Mouse (Mus musculus): ENCODE measurements at regions not wholly inside any gene's neighbourhood (a gene's known extent, or its start where the extent isn't known, plus 50 kb on each side); places are given as distances from the start of the nearest gene placed in this dataset.

DNA sequence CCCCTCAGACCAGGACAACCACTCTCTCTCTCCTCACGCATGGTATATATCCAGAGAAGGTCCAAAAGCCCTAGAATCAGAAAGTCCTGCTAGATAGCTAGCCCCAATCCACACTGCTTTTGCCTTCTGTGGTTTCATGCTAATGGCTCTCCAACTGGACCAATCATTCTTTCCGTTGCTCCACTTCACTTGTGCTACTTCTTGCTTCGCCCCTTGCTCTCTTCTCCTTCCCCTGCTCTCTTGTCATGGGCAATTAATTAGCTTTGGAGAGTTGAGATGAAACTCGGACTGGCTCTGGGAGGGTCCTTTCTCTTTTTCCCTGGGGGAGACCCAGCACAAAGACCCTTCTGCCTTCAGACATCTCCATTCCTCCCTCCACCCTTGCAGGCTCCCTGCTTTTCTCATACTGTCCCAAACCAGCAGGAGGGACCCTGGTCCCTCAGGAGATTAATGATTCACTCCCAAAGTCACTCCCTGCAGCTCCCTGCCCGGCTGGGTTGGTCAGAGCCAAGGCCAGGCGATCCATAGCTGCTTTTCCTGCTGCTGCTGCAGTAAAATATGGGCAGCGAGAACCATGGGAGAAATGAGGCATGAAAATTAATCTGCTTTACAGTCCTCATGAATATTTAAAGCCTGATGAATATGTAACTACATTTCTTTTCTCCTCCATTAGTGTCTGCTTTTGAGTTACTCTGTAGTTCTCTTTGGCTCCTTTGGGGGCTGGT lies 113.7 kb upstream of the Thy1 start:
- DNase-seq (ENCODE audit: low read depth, low spot score): no peak

- DNase-seq (ENCODE audit: low read depth, low spot score): no peak
Observed at GRCm38 (mm10) chr9:43930037-43930404, 113.2 kb upstream of the Thy1 start.

DNA sequence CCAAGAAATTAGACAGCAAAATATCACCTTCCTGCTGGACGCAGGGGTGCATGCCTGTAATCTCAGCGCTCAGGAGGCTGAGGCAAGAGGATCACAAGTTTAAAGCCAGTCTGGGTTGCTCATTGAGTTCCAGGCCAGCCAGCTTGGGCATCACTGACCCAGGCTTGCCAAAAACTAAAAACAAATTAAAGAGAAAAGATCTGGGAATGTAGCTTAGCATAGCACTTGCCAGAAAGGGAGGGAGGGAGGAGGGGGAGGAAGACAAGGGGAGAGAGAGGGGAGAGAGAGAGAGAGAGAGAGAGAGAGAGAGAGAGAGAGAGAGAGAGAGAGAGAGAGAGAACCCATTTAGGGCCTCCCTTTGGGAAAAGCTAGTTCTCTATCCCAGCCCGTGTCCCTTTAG lies 112.7 kb upstream of the Thy1 start:
- DNase-seq (ENCODE audit: low read depth, low spot score): no peak

GRCm38 (mm10) chr9:43934012-43934690 lies 109.0 kb upstream of the Thy1 start:
- DNase-seq (ENCODE audit: low read depth, low spot score): no peak

GRCm38 (mm10) chr9:43934691-43935064 lies 108.5 kb upstream of the Thy1 start:
- DNase-seq (ENCODE audit: low read depth, low spot score): no peak

GRCm38 (mm10) chr9:43939336-43939735 lies 103.8 kb upstream of the Thy1 start:
- DNase-seq (ENCODE audit: low read depth, low spot score): no peak

DNA sequence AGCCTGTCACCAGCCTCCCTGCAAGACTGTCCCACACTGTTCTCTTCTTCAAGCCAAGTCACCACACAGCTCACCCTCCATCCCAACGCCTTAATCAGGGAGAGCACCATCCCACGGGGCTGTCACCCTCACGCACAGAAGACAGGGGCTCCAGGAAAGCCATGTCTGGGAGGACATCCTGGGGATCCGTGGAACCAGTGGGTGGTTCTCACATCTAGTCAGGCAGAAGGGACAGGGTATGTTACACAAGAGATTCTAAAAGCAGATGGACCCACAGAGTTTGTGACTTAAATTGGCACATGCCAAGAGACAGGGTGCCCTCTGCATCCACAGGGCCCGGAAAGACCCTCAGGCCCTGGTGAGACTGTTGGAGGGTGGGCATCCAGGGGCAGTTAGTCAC lies 101.0 kb upstream of the Thy1 start:
- no peak for DNase-seq (ENCODE audit: low read depth, low spot score)

GRCm38 (mm10) chr9:43943522-43943921 lies 99.7 kb upstream of the Thy1 start:
- no peak for DNase-seq (ENCODE audit: low read depth, low spot score)

DNA sequence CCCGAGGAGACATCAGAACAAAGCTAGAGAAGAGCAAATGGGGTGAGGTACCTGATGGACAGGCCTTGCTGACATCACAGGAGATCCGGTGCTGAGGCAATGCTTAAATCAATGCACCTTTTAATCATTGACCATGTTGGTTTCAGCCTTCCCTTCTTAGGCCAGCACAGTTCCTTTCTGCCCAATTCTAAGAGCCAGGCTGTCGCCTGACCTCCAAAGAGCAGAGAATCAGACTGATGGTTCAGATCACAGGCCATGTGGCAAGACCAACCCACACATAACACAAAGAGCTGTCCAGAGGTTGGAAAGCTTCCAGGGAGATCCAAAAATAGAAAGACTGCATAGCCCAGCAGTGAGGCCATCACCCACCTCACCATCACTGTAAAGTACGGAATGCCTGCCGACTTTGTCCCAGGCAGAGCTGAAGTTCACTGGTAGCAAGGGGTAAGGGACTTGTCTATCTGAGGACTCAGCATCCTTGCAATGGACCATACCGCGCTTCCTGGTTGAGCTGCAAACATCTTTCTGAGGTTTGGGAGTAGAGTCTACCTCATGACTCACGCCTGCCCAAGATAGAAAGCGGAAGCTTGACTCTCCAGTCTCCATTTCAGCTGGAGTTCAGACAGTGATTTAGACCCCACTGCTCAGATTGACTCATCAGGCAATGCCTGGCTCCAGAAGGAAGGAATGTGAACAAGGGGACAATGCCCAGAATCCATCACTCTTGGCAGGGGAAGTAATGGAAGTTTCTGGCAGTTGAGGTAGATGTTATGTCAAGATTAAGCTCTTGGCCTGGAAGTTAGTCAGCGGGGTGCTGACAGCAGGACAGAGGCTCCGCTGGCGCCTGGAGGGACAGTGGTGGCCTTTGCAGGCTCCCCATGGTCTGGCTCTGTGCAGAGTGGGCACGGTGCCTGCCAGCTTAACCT lies 98.1 kb upstream of the Thy1 start:
- DNase-seq (ENCODE audit: low read depth, low spot score): no peak

DNA sequence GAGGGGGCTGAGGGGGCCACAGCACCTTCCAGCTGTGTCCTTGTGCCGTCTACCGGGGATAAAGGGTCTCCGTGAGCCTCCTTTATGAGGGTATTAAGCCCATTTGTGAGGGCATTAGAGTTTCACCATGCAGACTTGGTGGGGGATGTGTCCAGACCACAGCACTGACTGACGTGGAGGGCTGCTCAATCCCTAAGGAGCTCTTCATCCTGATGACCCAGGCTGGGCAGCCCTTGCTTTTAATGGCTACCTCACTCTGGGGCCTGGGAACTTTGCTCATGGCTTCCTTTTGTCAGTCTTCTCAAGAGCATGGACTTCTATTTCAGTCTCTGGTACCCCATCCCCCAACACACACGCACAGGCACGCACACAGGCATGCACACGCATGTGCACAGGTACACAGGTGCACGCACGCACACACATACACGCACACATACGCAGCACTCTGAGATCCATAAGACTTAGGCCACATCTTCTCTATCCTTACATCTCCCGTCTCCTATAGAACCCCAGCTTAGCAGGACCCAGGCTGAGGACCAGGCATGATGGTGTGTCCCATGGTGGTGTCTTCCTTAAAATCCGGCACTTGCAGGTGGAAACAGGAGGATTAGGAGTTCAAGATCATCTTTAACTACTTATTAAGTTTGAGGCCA lies 97.1 kb upstream of the Thy1 start:
- DNase-seq (ENCODE audit: low read depth, low spot score): no peak

DNA sequence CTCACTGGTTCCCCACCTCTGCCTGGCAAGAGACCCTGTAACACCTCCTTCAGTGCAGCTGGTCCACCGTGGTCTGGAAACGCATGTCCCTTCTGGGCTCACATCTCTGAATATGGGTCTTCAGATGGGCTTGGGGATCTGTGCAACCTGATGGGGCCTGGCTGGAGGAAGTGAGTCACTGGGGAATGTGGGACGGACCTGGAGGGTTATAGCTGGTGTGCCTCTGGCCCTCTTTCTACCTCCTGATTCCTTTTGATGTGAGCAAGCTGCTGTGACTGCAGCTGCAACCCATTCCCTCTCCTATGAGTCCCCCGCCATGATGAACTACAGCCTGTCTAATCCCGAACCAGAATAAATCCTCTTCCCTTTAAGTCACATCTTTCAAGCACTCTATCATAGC lies 96.1 kb upstream of the Thy1 start:
- no peak for DNase-seq (ENCODE audit: low read depth, low spot score)

- no peak for DNase-seq (ENCODE audit: low read depth, low spot score)
Observed at GRCm38 (mm10) chr9:43947490-43948150, 95.6 kb upstream of the Thy1 start.

DNA sequence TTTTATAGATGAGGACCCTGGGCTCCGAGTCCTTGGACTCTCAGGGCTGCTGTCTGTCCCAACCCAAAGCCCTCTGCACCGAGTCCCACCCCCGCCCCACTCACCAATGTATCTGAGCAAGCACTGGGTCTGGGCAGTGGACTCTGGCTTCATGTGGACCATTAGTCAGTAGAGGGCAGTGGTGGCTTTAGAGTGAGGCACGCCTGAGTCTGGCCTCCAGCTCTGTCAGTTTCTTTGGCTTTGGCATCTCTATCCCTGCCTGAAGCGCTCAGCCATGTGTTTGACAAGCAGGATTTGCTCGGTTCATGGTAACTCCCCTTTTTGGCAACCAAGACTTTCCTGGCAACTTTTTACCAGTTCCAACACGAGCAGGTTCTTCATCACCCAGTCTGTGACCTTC lies 90.1 kb upstream of the Thy1 start:
- DNase-seq (ENCODE audit: low read depth, low spot score): no peak

GRCm38 (mm10) chr9:43959541-43959940 lies 83.6 kb upstream of the Thy1 start:
- DNase-seq (ENCODE audit: low read depth, low spot score): no peak

DNA sequence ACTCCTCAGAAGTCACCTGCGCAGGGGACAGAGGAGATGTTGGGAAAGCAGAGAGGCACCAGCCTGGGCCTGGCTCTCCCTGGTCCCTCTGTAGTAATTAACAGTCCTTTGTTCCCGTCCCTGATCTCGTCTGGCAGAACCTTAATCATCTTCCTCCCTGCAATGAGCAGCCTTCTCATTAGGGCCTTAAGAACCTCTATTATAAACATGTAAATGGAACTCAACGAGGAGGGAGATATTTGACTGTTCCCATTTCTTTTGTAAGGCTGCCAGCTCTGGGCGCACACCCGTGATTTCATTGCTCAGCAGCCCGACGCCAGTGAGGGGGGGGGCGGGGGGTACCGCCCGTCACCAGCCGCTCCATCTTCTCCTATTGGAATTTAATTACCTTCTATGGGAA lies 81.8 kb upstream of the Thy1 start:
- peak; percentile 46 for DNase-seq (ENCODE audit: low read depth, low spot score)

GRCm38 (mm10) chr9:43965171-43965570 lies 78.0 kb upstream of the Thy1 start:
- DNase-seq (ENCODE audit: low read depth, low spot score): no peak

- no peak for DNase-seq (ENCODE audit: low read depth, low spot score)
Observed at GRCm38 (mm10) chr9:43965811-43966210, 77.4 kb upstream of the Thy1 start.

DNA sequence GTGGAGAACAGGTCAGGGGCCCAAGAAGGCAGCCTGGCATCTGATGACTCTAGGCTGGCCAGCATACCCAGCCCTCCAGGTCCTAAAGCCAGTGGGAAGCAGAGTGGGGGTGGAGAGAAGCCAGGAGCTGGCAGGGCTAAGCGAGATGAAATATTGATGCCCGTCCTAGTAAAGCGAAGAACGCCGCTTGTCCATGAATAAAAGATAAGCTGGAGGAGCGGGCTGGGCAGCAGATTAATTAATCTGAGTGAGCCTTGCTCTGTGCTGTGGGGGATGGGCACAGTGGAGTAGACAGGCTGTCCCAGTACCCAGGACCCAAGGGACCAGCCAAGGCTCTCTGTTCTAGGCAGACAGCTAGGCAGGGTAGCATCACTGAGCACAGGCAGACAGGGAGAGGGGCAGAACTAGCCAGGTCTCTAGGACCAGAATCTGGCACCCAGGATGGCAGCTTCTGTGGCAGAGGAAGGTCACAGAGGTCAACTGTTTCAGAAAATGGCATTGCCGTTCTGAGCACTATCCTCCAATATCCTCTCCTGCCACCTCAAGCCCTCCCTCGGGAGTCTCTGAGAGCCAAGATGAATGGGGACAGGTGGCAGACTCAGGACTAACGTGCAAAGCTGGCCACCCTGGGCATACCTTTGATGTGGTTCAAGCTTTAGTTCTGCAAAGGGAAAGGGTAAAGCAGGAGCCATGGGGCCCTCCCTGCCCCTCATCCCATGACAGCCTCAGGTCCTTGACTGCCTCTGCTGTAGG lies 73.0 kb upstream of the Thy1 start:
- DNase-seq (ENCODE audit: low read depth, low spot score): no peak

- no peak for DNase-seq (ENCODE audit: low read depth, low spot score)
Observed at GRCm38 (mm10) chr9:43970858-43971257, 72.3 kb upstream of the Thy1 start.

- peak; percentile 39 for DNase-seq (ENCODE audit: low read depth, low spot score)
Observed at GRCm38 (mm10) chr9:43972290-43972689, 70.9 kb upstream of the Thy1 start.

DNA sequence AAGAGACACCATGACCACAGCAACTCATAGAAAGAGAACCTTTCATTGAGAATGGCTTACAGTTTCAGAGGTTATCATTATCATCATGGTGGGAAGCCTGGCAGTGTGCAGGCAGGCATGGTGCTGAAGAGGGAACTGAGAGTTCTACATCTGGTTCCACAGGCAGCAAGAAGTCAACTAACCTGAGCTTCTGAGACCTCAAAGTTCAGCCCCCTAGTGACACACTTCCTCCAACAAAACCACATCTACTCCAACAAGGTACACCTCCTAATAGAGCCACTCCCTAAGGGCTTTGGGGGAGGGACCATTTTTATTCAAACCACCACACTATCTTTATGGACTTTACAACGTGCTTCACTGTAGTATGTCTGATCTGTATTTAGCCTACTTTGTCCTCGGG lies 67.8 kb upstream of the Thy1 start:
- no peak for DNase-seq (ENCODE audit: low read depth, low spot score)

Measured in brain, embryonic 18.5 days (tissue).